Mouse (Mus musculus): ENCODE measurements around the gene Serpinb9d.
"Not testable (repeated sequence)": the region's sequence is repeated elsewhere in the genome, so short reads cannot be mapped to it uniquely, and the experiment has no call there.

Serpinb9d gene

DNA sequence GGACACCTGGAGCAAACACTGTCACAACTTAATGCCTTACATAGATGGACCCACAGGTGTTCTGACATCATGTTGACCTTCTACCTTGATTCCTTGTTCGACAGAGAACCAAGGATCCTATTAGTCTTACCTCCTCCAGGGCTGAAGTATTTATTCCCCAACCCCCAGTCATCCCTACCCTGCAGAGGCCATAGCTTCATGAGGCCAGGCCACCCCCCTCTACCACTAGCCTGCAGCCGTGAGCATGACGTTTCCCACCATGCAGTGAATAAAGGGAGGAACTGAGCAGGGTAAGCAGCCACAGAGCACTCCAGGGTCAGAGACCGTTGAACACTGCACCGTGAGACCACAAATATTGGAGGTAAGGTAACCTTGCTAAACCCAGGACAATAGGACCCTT, at the start of gene Serpinb9d:
Serpinb9d (plus strand) TSS at position 301 of the 400 bp plus-strand sequence.
- no peak for DNase-seq

DNA sequence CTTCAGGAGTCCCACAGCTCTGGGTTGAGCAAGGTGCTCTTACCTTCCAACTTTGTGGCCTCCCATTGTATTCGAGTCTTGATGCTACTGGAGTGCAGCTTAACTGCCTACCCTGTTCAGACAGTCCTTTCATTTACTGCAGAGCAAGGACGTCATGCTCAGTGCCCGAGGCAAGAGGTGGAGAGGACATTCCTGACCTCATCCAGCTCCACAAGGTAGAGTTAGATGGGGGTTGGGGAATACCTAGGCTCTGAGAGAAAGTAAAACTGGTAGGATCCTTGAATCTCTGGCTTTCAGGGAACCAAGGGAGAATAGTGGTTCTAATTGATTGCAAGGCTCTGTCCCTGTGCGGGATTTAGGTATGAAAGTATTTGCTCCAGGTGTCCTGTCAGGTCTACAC, 33.1 kb upstream of the Serpinb9d start, which contains the start of gene Serpinb9c:
Serpinb9c (minus strand) TSS at position 101 of the 400 bp plus-strand sequence.
- no peak for DNase-seq

DNA sequence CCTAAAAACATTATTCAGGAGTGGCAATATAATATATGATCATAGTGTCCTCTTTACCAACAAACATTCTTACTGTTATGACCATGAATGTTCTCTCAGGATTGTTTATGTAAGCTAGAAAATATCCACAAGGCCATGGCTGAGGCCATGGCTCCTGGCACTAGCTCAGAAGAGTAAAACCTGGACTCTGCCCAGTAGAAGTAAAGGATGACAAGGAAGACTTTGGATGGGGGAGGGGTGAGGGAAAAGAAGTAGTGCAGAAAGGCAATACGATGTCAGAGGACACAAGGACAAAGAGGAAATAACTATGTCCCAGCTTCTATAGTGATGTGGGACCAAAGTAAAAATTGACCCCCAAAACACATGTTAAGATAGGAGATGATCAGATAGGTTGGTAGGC, 2.3 kb upstream of the Serpinb9d start:
- not testable (repeated sequence) for DNase-seq

DNA sequence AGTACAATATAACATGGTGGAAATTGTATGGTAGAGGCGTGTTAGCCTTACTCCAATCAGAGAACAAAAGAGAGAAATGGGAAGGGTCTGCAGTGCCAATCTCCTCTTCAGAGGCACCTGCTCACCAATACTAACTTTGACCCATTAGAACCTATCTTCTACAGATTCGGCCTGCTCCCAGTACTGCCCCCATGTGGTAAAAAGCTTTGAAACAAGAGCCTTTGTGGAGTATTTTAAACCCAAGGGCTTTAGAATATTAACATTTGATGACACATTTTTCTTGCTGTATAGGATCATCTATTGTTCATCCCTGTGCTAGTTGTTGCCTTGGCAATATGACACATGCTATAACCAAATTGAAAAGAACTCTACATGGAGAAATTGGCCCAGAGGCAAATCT, 7.0 kb downstream of the Serpinb9d start:
- DNase-seq, result no peak

DNA sequence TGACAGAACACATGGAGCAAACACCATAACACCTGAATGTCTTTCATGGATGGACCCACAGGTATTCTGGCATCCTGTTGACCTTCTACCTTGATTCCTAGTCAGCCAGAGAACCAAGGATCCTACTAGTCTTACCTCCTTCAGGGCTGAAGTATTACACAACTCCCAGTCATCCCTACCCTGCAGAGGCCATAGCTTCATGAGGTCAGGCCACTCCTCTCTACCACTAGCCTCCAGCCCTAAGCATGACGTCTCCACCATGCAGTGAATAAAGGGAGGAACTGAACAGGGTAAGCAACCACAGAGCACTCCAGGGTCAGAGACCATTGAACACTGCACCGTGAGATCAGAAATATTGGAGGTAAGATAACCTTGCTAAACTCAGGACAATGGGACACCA, 56.6 kb downstream of the Serpinb9d start, which contains the start of gene Serpinb9e:
Serpinb9e (plus strand) TSS at position 301 of the 400 bp plus-strand sequence.
- DNase-seq, result not testable (repeated sequence)
